Mouse (Mus musculus): ENCODE measurements at regions not wholly inside any gene's neighbourhood (a gene's known extent, or its start where the extent isn't known, plus 50 kb on each side); places are given as distances from the start of the nearest gene placed in this dataset.
"Not testable (repeated sequence)": the region's sequence is repeated elsewhere in the genome, so short reads cannot be mapped to it uniquely, and the experiment has no call there.

GRCm38 (mm10) chr5:102123285-102123684 lies 53.6 kb upstream of the Wdfy3 start:
- Histone ChIP-seq H3K4me3 (no peak overlapping the region), H3K36me3 (replicated peaks) (no peaks in the 10 kb centered on the region), H3K9me3 (no peaks in the 10 kb centered on the region), H3K27me3 (ENCODE audit: poor library complexity, severe bottlenecking) (no peaks in the 10 kb centered on the region), H3K27ac (no peak overlapping the region), H3K4me1 (peaks cover 19% of the 10 kb centered on the region)
- DNase-seq (ENCODE audit: extremely low spot score, low spot score), result no peak
- 58% methylated on average over 6 of the region's 6 CpGs for WGBS

DNA sequence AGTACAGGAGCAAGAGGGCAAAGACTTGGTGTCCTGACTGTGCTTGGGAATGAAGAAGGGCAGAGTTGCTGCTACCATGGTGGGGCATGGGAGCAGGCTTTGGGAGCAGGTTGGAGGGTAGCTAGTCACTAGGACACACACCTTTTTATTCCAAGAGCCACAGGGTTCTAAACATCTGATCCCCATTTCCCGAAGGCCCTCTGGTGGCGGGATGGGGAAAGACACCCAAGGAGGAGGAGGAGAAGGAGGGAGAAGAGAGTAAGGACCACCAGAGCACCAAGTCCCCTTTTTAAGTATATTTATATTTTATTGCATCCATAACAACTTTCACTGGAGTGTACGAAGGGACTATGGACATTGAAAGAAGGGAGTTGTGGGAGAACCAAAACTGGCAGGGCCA lies 57.0 kb upstream of the Wdfy3 start:
- DNase-seq (ENCODE audit: extremely low spot score, low spot score), result peak; percentile 44
- Histone ChIP-seq H3K4me1 (peaks cover 19% of the 10 kb centered on the region), H3K27me3 (ENCODE audit: poor library complexity, severe bottlenecking) (no peaks in the 10 kb centered on the region), H3K4me3 (no peak overlapping the region), H3K9me3 (no peaks in the 10 kb centered on the region), H3K36me3 (replicated peaks) (no peaks in the 10 kb centered on the region), H3K27ac (no peak overlapping the region)
- 20% methylated on average over 3 of the region's 3 CpGs for WGBS

GRCm38 (mm10) chr5:102147991-102148390 lies 78.3 kb upstream of the Wdfy3 start:
- Histone ChIP-seq H3K9me3 (no peaks in the 10 kb centered on the region), H3K4me3 (no peak overlapping the region), H3K4me1 (peaks cover 5% of the 10 kb centered on the region), H3K27me3 (ENCODE audit: poor library complexity, severe bottlenecking) (no peaks in the 10 kb centered on the region), H3K36me3 (replicated peaks) (no peaks in the 10 kb centered on the region), H3K27ac (no peak overlapping the region)
- 80% methylated on average over 4 of the region's 4 CpGs for WGBS
- no peak for DNase-seq (ENCODE audit: extremely low spot score, low spot score)

DNA sequence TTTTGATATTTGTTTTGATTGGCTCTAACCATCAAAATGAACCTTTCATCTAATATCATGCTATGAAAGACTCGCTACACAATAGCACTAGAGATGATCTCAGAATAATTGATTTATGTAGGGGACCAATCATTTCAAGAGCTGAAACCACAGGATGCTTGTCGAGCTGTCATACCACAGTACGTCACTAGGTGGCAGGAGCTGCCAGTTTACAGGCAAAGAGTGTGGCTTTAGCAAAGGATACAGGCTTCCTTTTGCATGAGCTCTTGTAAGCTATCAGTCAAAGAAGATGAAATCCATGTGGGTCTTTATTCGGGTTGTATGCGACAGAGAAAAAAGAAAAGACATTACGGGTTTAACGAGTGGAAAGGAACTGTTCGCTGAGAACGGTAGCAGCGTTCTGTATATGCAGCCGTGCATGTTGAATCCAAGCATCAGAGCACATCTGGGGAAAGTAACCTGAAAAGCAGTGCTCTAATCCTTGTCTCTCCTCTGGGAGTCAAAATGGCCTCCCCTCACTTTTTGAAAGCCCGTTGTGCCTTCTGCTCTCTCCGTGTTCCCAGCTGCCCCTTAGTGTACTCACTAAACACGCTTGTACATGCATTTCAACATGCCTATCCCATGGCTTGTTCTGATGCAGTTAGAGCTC lies 79.9 kb upstream of the Wdfy3 start:
- 50% methylated on average over 14 of the region's 14 CpGs for WGBS
- DNase-seq (ENCODE audit: extremely low spot score, low spot score), result peak; percentile 77
- Histone ChIP-seq H3K9me3 (no peaks in the 10 kb centered on the region), H3K27ac (no peak overlapping the region), H3K27me3 (ENCODE audit: poor library complexity, severe bottlenecking) (no peaks in the 10 kb centered on the region), H3K4me1 (peaks cover 5% of the 10 kb centered on the region), H3K36me3 (replicated peaks) (no peaks in the 10 kb centered on the region), H3K4me3 (no peak overlapping the region)

GRCm38 (mm10) chr5:102159621-102160020 lies 89.9 kb upstream of the Wdfy3 start:
- 39% methylated on average over 2 of the region's 2 CpGs for WGBS
- Histone ChIP-seq H3K9me3 (no peaks in the 10 kb centered on the region), H3K27me3 (ENCODE audit: poor library complexity, severe bottlenecking) (no peaks in the 10 kb centered on the region), H3K36me3 (replicated peaks) (no peaks in the 10 kb centered on the region), H3K4me3 (no peak overlapping the region), H3K4me1 (no peaks in the 10 kb centered on the region), H3K27ac (no peak overlapping the region)
- no peak for DNase-seq (ENCODE audit: extremely low spot score, low spot score)

DNA sequence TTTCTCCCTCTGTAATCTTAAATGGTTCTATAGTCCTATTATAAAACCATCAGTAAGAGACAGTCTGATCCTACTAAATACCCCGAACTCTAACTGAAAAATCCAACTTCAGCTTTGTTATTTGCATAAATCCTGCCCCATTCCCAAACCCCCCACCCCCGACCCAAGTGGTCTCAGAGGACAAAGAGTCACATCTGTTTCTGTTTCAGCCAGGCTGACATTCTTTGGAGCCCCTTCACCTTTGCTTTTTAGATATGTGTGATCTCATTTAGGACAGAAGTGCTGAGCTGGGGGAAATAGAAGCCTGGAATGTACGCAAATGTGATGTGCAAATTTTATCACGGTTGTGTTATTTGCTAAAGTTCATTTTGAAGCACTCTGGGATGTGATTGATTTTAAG lies 98.3 kb upstream of the Wdfy3 start:
- 50% methylated on average over 4 of the region's 4 CpGs for WGBS
- Histone ChIP-seq H3K36me3 (replicated peaks) (no peaks in the 10 kb centered on the region), H3K4me3 (no peak overlapping the region), H3K4me1 (peaks cover 11% of the 10 kb centered on the region), H3K9me3 (no peaks in the 10 kb centered on the region), H3K27ac (no peak overlapping the region), H3K27me3 (ENCODE audit: poor library complexity, severe bottlenecking) (no peaks in the 10 kb centered on the region)
- DNase-seq (ENCODE audit: extremely low spot score, low spot score), result no peak

- H3K9me3 ChIP-seq, result no peaks in the 10 kb centered on the region
- H3K4me1 ChIP-seq, result peaks cover 9% of the 10 kb centered on the region
- no peak overlapping the region for H3K4me3 ChIP-seq
- H3K27me3 ChIP-seq (ENCODE audit: poor library complexity, severe bottlenecking), result no peaks in the 10 kb centered on the region
- WGBS, result 64% methylated on average over 3 of the region's 3 CpGs
- H3K27ac ChIP-seq, result no peak overlapping the region
- H3K36me3 ChIP-seq (replicated peaks), result no peaks in the 10 kb centered on the region
- no peak for DNase-seq (ENCODE audit: extremely low spot score, low spot score)
These were observed 102.1 kb upstream of the Wdfy3 start for GRCm38 (mm10) chr5:102171808-102172207.

- H3K27ac ChIP-seq, result no peak overlapping the region
- H3K4me3 ChIP-seq, result no peak overlapping the region
- H3K4me1 ChIP-seq, result no peaks in the 10 kb centered on the region
- no peaks in the 10 kb centered on the region for H3K27me3 ChIP-seq (ENCODE audit: poor library complexity, severe bottlenecking)
- WGBS, result 92% methylated on average over 8 of the region's 8 CpGs
- no peak for DNase-seq (ENCODE audit: extremely low spot score, low spot score)
- no peaks in the 10 kb centered on the region for H3K36me3 ChIP-seq (replicated peaks)
- H3K9me3 ChIP-seq, result no peaks in the 10 kb centered on the region
These were observed 110.5 kb upstream of the Wdfy3 start for GRCm38 (mm10) chr5:102180250-102180649.

DNA sequence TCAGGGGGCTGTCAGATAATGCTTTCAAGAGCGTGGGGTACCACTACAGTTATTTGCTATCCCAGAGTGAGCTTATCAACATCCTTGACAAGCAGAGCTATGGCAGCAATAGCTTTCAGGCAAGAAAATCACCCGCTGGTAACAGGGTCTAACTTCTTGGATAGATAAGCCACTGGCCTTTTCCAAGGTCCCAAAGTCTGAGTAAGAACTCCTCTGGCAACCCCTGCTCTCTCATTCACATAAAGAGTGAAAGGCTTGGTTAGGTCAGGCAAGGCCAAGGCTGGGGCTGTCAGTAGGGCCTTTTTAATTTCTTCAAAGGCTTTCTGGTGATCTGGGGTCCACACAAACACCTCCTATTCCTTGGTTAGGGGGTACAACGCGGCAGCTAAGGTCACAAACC lies 119.2 kb upstream of the Wdfy3 start:
- not testable (repeated sequence) for H3K4me3 ChIP-seq; H3K9me3 ChIP-seq; H3K36me3 ChIP-seq (replicated peaks); H3K27me3 ChIP-seq (ENCODE audit: poor library complexity, severe bottlenecking); DNase-seq (ENCODE audit: extremely low spot score, low spot score); H3K4me1 ChIP-seq; H3K27ac ChIP-seq
- 97% methylated on average over 4 of the region's 4 CpGs for WGBS

GRCm38 (mm10) chr5:102206456-102206855 lies 136.7 kb upstream of the Wdfy3 start:
- DNase-seq (ENCODE audit: extremely low spot score, low spot score), result no peak
- H3K4me3 ChIP-seq, result no peak overlapping the region
- no peaks in the 10 kb centered on the region for H3K9me3 ChIP-seq
- H3K27me3 ChIP-seq (ENCODE audit: poor library complexity, severe bottlenecking), result no peaks in the 10 kb centered on the region
- H3K4me1 ChIP-seq, result no peaks in the 10 kb centered on the region
- 55% methylated on average over 4 of the region's 4 CpGs for WGBS
- no peaks in the 10 kb centered on the region for H3K36me3 ChIP-seq (replicated peaks)
- no peak overlapping the region for H3K27ac ChIP-seq

DNA sequence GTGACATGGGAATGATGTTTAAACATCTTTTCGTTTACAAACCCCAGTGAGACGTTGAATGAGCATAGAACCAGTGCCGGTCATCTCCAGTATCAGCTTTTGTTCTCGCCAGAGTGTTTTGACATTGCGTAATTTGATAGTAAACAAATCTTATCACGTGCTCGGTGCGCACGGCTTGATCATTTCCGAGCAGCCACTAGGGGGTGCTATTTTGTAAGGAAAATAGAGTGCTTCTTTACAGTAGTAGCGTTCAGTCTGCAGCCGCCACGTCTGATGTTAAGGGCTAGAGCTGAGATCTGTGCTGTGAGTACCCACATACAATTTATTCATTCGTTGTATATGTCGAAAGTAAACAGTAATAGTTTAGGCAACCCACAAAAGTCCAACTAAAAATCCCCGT lies 137.2 kb upstream of the Wdfy3 start:
- Histone ChIP-seq H3K9me3 (no peaks in the 10 kb centered on the region), H3K4me3 (peak overlapping the region; percentile 23; the same call in 1 of the 2 replicates), H3K36me3 (replicated peaks) (no peaks in the 10 kb centered on the region), H3K27ac (no peak overlapping the region), H3K27me3 (ENCODE audit: poor library complexity, severe bottlenecking) (no peaks in the 10 kb centered on the region), H3K4me1 (no peaks in the 10 kb centered on the region)
- peak; percentile 77 for DNase-seq (ENCODE audit: extremely low spot score, low spot score)
- WGBS, result 6% methylated on average over 16 of the region's 16 CpGs

DNA sequence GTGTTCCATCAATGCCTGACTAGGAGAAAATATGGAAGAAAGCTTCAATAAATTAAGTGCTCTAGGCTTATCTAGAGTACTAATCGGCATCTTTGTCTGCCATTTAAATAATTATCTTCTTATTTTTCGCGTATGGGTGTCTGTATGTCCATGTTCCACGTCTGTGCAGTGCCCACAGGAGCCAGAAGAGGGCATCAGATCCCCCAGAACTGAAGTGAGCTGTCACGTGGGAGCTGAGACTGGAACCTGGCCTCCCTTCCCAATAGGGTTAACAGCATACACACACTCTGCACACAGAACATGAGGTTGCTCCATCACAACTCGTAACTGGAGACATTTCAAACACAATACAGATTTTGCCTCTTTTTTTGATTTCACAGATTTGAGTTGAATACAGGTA lies 143.4 kb upstream of the Wdfy3 start:
- DNase-seq (ENCODE audit: extremely low spot score, low spot score), result peak; percentile 41
- H3K9me3 ChIP-seq, result no peaks in the 10 kb centered on the region
- no peak overlapping the region for H3K27ac ChIP-seq
- no peaks in the 10 kb centered on the region for H3K36me3 ChIP-seq (replicated peaks)
- 64% methylated on average over 6 of the region's 6 CpGs for WGBS
- no peak overlapping the region for H3K4me3 ChIP-seq
- H3K27me3 ChIP-seq (ENCODE audit: poor library complexity, severe bottlenecking), result no peaks in the 10 kb centered on the region
- no peaks in the 10 kb centered on the region for H3K4me1 ChIP-seq

DNA sequence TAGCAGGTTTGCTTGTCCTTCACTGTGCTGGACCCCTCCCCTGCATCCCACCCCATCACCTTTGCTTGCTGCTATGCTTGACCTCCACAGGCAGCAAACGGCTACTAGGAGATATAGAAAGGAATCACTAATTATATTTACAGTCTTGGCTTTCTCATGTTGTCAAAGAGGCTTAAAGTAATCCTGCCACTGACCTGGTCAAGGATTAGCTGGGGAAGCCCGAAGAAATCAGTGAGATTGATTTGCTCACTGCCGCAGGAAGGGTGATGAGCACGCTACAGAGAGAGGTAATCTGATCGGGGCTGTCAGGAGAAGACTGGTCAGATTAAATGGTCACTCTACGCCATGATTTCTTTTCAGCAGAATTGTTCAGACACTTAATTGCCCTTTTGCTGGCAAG lies 157.4 kb upstream of the Wdfy3 start:
- H3K9me3 ChIP-seq, result no peaks in the 10 kb centered on the region
- no peak overlapping the region for H3K4me3 ChIP-seq
- no peaks in the 10 kb centered on the region for H3K36me3 ChIP-seq (replicated peaks)
- H3K27ac ChIP-seq, result no peak overlapping the region
- 39% methylated on average over 6 of the region's 6 CpGs for WGBS
- no peak for DNase-seq (ENCODE audit: extremely low spot score, low spot score)
- no peaks in the 10 kb centered on the region for H3K27me3 ChIP-seq (ENCODE audit: poor library complexity, severe bottlenecking)
- 0 out of 2 replicates have a peak, but pooled peaks cover 2% of the 10 kb centered on the region for H3K4me1 ChIP-seq

- Histone ChIP-seq H3K4me3 (no peak overlapping the region), H3K36me3 (replicated peaks) (no peaks in the 10 kb centered on the region), H3K9me3 (no peaks in the 10 kb centered on the region), H3K27me3 (ENCODE audit: poor library complexity, severe bottlenecking) (no peaks in the 10 kb centered on the region), H3K4me1 (no peaks in the 10 kb centered on the region), H3K27ac (no peak overlapping the region)
- no peak for DNase-seq (ENCODE audit: extremely low spot score, low spot score)
- 83% methylated on average over 5 of the region's 5 CpGs for WGBS
These were observed 172.9 kb upstream of the Wdfy3 start for GRCm38 (mm10) chr5:102242614-102243013.

Measured in forebrain, embryonic 10.5 days (tissue).